Comparison of ENCODE assay signal across 8 mouse cellular contexts in genomic region chr17:29199151-29199800, GRCm38 (mm10). TPM values are rescaled to one million over a fixed set of nuclear protein-coding genes. Genes with fewer than 3 reads are reported as not detected.
DNase-seq lines count a peak whose midpoint lies in the region; TF ChIP-seq lines count a peak whose summit lies in the region.

No protein-coding gene starts in this region.

- WGBS in forebrain, embryonic 10.5 days = 15% methylated on average over 9 of the region's 9 CpGs

- peak overlapping the region; percentile 61; the same call in 1 of the 2 replicates for H3K27ac ChIP-seq in forebrain, embryonic 10.5 days
- no peak overlapping the region for H3K27ac ChIP-seq in gastrocnemius, adult 2 months

- no peak for TF ChIP-seq CTCF in gastrocnemius, adult 2 months (IDR thresholded peaks at IDR 0.05)

- intact Hi-C loops in left cerebral cortex, postnatal 25 days (cut with DNase I) = no loop called here
- intact Hi-C loops in gastrocnemius, adult 2 months (cut with DNase I) = no loop called here

- no peak overlapping the region for H3K4me3 ChIP-seq in forebrain, embryonic 10.5 days
- no peak overlapping the region for H3K4me3 ChIP-seq in gastrocnemius, adult 2 months

- H3K4me1 ChIP-seq in forebrain, embryonic 10.5 days = peaks cover 26% of the 10 kb centered on the region

- DNase-seq in ovary, adult 18-20 months (ENCODE audit: low spot score) = peak; percentile 28
- DNase-seq in ovary, postnatal 10 days (ENCODE audit: low spot score) = no peak
- no peak for DNase-seq in forebrain, embryonic 10.5 days (ENCODE audit: extremely low spot score, low spot score)
- DNase-seq in left cerebral cortex, postnatal 25 days (ENCODE audit: low spot score in 2 of 2) = peak; percentile 51 to 72
- peak; percentile 23 to 42 for DNase-seq in thymus, adult 18-20 months
- DNase-seq in testis, postnatal 10 days (ENCODE audit: low spot score) = no peak
- no peak for DNase-seq in gastrocnemius, adult 2 months
- no peak for DNase-seq in cerebellum, adult 8-10 months

- no peaks in the 10 kb centered on the region for H3K36me3 ChIP-seq in forebrain, embryonic 10.5 days (replicated peaks)

- H3K27me3 ChIP-seq in forebrain, embryonic 10.5 days (ENCODE audit: poor library complexity, severe bottlenecking) = peaks cover 14% of the 10 kb centered on the region

- no peaks in the 10 kb centered on the region for H3K9me3 ChIP-seq in forebrain, embryonic 10.5 days

RNA-seq across cellular contexts. Expression of gene Cpne5, which starts 38.7 kb away (rescaled TPM):
- 5.3 and 6.2 TPM in 2 replicates for polyA plus RNA-seq in forebrain, embryonic 10.5 days (2016; fragmentation: Nextera tagmentation; extraction: Ambion mirVana)
- 100 to 1,000 TPM; 121 to 149 TPM for total RNA-seq in left cerebral cortex, postnatal 25 days (2021)
- total RNA-seq in gastrocnemius, adult 2 months (2021) = not detected

Comparison
In these comparisons a context has a peak if more than half of its experiments do, and no peak if none do; other contexts are left out.
1. DNase-seq: peak in ovary, adult 18-20 months (single experiment), left cerebral cortex, postnatal 25 days (2 of 2) and thymus, adult 18-20 months (2 of 2); none in ovary, postnatal 10 days (single experiment), forebrain, embryonic 10.5 days (single experiment), testis, postnatal 10 days (single experiment), gastrocnemius, adult 2 months (single experiment) and cerebellum, adult 8-10 months (single experiment).
2. RNA of gene Cpne5, which starts 38.7 kb away (total RNA-seq): 121 to 149 TPM in left cerebral cortex, postnatal 25 days; not detected in gastrocnemius, adult 2 months; every median in the first group is over 100 times any median in the second.